Mouse (Mus musculus) urinary bladder, adult 18-20 months (tissue): Measurements from ENCODE around the gene Scg5.

Experiments used
- DNase-seq, 2 experiments: peaks; one replicate each; pipeline ENCODE4 v3.0.0; 2022; ENCODE audit warnings: low spot score in 2 of 2, mixed read lengths in 2 of 2

Scg5 gene

DNA sequence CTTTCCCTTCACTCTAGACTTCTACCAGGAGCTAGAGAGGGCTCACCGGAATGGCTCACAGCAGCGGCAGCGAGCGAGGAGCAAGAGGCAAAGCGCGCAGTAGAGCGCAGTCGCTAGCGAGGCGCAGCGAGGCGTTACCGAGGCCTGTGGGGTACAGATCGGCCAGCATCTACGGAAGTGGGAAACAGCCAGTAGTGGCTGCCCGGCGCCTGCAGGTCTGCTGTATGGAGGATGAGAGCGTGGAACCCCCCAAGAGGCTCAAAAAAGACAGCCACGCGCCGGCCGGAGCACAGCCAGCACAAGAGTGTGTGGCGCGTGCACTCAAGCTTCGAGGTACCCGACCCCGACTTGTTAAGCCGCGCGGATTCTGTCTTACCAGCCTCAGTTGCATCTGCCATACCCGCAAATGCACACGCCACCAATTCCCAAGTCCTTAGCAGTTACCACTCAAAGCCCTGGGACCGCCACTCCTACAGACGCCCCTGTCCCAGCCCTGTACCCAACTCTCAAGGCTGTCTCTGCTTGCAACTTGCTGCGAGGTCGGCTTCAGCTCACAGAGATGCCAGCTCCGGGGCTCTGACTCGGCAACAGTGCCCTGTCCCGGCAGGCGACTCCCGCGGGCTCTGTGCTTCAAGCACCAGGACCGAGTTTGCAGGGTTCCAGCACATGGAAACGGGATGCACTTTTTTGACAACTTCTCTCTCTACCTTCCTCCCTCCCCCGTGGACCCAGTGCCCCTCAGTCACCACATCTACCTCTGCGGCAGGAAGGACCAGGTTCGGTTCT is 71.2 kb downstream of the Scg5 start:
- peak in 1 of 2 experiments; percentile 1 for DNase-seq

DNA sequence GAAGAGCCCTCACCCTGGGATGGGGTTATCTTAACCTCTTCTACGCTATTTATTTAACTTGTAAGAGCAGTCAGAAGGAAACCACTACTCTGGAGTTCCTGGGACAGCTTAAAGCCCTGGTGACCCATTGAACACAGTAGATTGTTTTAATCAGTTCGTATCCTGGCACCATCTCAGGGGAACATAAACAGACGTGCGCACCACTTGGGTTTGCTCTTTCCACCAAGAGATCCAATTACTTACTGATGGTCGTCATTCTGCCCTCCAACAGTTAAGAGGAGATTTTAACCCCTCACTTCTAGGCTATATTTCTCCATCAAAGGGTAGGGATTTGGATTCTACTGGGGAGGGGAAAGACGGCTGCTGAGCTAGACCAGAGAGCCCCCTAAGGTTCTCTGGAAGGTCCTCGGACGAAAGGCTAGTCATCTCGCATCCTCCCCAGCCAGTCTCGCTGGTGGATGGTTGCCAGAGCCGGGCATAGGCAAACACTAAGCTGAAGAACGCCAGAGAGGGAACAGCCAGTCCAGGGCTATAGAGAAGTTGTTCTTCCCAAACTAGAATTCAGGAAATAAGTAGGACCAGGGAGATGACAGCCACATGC is 71.9 kb downstream of the Scg5 start:
- DNase-seq: no peak

DNA sequence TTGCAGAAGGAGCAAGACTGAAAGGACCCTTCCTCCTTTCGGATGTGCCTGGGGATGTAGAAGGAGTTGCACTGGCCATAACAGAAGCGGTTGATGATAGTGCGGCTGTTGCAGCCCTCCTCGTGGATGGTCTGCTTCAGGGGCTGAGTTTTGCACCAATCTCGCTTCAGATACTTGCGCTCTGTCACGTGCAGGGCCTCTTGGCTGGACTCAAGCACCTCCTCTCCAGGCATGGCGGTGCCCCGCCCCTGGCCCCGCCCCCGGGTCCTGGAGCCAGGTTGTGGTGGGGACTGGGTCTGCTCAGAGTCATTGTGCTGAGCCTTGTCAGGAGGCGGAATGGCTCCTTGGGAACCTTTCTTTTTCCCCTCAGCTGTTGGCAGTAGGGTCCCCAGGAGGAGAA is 79.2 kb downstream of the Scg5 start:
- no peak for DNase-seq

DNA sequence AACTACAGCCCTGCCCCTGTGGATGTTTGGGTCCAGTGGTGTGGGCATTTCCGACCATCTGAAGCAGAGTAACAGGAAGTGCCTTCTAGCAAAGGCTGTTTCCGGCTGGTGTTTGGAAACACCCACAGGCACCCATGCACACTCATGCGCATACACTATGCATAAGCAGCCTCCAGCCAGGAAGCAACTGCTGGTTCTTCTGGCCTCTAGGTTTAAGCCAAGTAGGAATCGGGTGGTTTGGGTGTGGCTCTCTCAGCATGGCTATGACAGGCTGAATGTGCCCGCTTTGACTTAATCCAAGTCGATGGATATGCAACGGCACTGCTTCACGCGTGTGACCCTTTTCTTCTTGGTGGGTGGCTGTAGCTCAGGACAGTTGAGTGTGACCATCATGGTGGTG is 79.6 kb downstream of the Scg5 start:
- no peak for DNase-seq

DNA sequence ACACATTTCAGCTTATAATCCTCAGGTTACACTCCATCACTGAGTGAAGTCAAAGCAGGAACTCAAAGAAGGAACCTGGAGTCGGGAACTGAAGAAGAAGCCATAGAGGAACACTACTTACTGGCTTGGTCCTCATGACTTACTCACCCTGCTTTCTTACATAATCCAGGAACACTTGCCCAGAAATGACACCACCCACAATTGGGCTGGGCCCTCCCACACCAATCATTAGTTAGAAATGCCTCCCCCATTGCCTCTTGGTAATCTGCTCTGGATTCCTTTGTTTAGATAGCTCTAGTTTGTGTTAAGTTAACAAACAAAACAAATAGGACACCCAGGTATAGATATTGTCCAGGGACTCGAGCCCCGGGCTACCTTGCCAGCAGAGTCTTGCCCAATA is 100.3 kb downstream of the Scg5 start:
- DNase-seq: no peak
